Mouse (Mus musculus) ovary, adult 2 months (tissue): ENCODE measurements around the gene Bsx. TPM values are rescaled to one million over a fixed set of nuclear protein-coding genes. Genes with fewer than 3 reads are reported as not detected.

Experiments used
- polyA plus RNA-seq: library from polyadenylated mRNA; depleted of rRNA; stranded (reverse); fragments of >200 nt; gene quantifications from 2 replicates; pipeline ENCODE4 v1.2.3, GENCODE M21; 2012; rRNA removed

Gene Bsx
- polyA plus RNA-seq: not detected in 2 replicates

GRCm38 (mm10) chr9:40873556-40874470, at the start of gene Bsx:
Gene Bsx (plus strand): TSS chr9:40874127.

Other genes starting within 250 kb of the Bsx start
- not detected in 2 replicates for gene Gm21915, start 203.5 kb upstream of the Bsx start, polyA plus RNA-seq
- gene Clmp, start 188.2 kb upstream of the Bsx start, polyA plus RNA-seq: 40.8 and 65.0 TPM in 2 replicates
- 1,901 and 2,710 TPM in 2 replicates for gene Hspa8, start 73.1 kb upstream of the Bsx start, polyA plus RNA-seq
- 0.47 and 0.77 TPM in 2 replicates for gene Jhy, start 90.0 kb downstream of the Bsx start, polyA plus RNA-seq
- 0.07 TPM in 1 of 2 replicates, not detected in the other for gene Crtam, start 130.5 kb downstream of the Bsx start, polyA plus RNA-seq